Mouse (Mus musculus) embryonic facial prominence, embryonic 14.5 days (tissue): ENCODE data around the gene Smim1. TPM values are rescaled to one million over a fixed set of nuclear protein-coding genes. Genes with fewer than 3 reads are reported as not detected.

ENCODE experiments used
- ATAC-seq: fragments of 200-750 bp; cut with Nextera tagmentation; 2 replicates; pipeline ENCODE4 v1.8.0; 2017; ENCODE audit warnings: low read depth, moderate number of reproducible peaks, moderate TSS enrichment
- DNase-seq: peaks from one replicate; pipeline ENCODE4 v3.0.0-alpha.2; 2015; ENCODE audit warnings: low spot score
- H3K27ac ChIP-seq: fragments of 300-500 bp; sonication (generic); replicated peaks from 2 replicates; pipeline ENCODE4 v1.5.1; 2014; ENCODE audit warnings: low read depth, mild to moderate bottlenecking, low read length, moderate library complexity
- H3K27me3 ChIP-seq: fragments of 300-500 bp; sonication (generic); replicated peaks from 2 replicates; pipeline ENCODE4 v1.6.1; 2014; ENCODE audit warnings: low read length; ENCODE audit not compliant: control insufficient read depth, insufficient read depth
- H3K36me3 ChIP-seq: fragments of 300-500 bp; sonication (generic); 2 replicates; pipeline ENCODE4 v1.6.1; 2014; ENCODE audit warnings: low read length, mixed read lengths; ENCODE audit not compliant: control insufficient read depth, insufficient read depth
- H3K4me1 ChIP-seq: fragments of 300-500 bp; sonication (generic); 2 replicates; pipeline ENCODE4 v1.6.1; 2014; ENCODE audit warnings: antibody characterized with exemption, low read length; ENCODE audit not compliant: control insufficient read depth, insufficient read depth
- H3K4me2 ChIP-seq: fragments of 300-500 bp; sonication (generic); 2 replicates; pipeline ENCODE4 v1.6.1; 2014; ENCODE audit warnings: low read depth, mild to moderate bottlenecking, low read length, moderate library complexity, mixed read lengths
- H3K4me3 ChIP-seq: fragments of 300-500 bp; sonication (generic); 2 replicates; pipeline ENCODE4 v1.5.1; 2014; ENCODE audit warnings: low read depth, mild to moderate bottlenecking, low read length
- H3K9ac ChIP-seq: fragments of 300-500 bp; sonication (generic); 2 replicates; pipeline ENCODE4 v1.6.1; 2014; ENCODE audit warnings: low read depth, mild to moderate bottlenecking, low read length, moderate library complexity, mixed read lengths
- H3K9me3 ChIP-seq: fragments of 300-500 bp; sonication (generic); 2 replicates; pipeline ENCODE4 v1.6.1; 2016; ENCODE audit warnings: low read length; ENCODE audit not compliant: control insufficient read depth
- WGBS: fragments of 180-500 bp; shearing (Covaris S2); extraction: QIAGEN DNeasy Blood & Tissue Kit; methylation state at CpG from one replicate; pipeline ENCODE4 v1.1.7; 2014; 5-methylcytosine and 5-hydroxymethylcytosine counted together
- polyA plus RNA-seq: library from polyadenylated mRNA; unstranded; fragments of >200 nt; fragmentation: Nextera tagmentation; extraction: Ambion mirVana; gene quantifications from 2 replicates; pipeline ENCODE4 v1.2.1, GENCODE M21; 2014

Smim1 gene
- polyA plus RNA-seq, 1 experiment from 2014 or later: 34.3 TPM

DNA sequence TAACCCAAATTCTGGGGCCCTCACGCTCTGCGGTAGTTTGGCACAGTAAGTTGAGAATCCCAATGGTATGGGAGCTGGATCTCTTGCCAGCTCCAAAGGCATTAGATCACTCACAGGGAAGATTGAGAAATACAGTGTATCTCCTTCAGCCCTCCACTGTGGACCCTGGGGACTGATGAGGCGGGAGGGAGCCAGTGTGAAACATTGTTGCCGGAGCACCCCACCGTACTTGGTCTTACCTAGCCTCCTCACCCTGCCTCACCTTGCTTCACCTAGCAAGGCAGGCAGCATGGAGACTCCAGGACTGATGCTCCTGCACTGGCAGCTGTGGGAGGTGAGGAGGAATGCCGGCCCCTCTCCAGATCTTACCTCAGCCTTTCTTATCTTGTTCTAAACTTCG is 29.5 kb upstream of the Smim1 start:
- no peak for ATAC-seq
- Histone ChIP-seq H3K27ac (peak overlapping the region; percentile 41), H3K4me2 (no peak overlapping the region)

DNA sequence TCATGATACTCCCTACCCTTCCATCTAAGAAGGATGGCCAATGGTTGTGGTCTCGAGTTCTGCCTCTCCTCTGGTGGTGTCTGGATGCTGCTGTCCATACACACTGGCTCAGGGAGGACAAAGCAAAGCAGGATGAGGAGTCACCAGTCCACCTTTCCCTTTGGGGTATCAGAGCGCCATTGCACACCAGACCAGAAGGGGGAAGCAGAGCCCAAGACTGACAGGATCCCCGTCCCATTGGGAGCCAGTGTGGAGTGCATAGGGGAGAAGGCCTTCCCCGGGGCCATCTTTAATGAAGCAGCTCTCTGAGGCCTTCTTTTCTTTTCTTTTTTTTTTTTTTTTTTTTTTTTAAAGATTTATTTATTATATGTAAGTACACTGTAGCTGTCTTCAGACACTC is 27.0 kb upstream of the Smim1 start:
- H3K9ac ChIP-seq: no peak overlapping the region
- H3K27ac ChIP-seq: no peak overlapping the region
- no peak overlapping the region for H3K4me2 ChIP-seq
- no peak for DNase-seq
- no peaks in the 10 kb centered on the region for H3K9me3 ChIP-seq
- WGBS: 52% methylated on average over 4 of the region's 4 CpGs
- H3K4me3 ChIP-seq: no peak overlapping the region
- 0 out of 2 replicates have a peak, but pooled peaks cover 4% of the 10 kb centered on the region for H3K4me1 ChIP-seq
- ATAC-seq: no peak
- no peaks in the 10 kb centered on the region for H3K36me3 ChIP-seq
- no peaks in the 10 kb centered on the region for H3K27me3 ChIP-seq

More for the DNA sequence above, 29.5 kb upstream of the Smim1 start:
- Histone ChIP-seq H3K4me1 (0 out of 2 replicates have a peak, but pooled peaks cover 4% of the 10 kb centered on the region), H3K27me3 (no peaks in the 10 kb centered on the region), H3K4me3 (no peak overlapping the region), H3K9ac (no peak overlapping the region), H3K9me3 (no peaks in the 10 kb centered on the region), H3K36me3 (no peaks in the 10 kb centered on the region)
- 73% methylated on average over 7 of the region's 7 CpGs for WGBS
- DNase-seq: peak; percentile 10

DNA sequence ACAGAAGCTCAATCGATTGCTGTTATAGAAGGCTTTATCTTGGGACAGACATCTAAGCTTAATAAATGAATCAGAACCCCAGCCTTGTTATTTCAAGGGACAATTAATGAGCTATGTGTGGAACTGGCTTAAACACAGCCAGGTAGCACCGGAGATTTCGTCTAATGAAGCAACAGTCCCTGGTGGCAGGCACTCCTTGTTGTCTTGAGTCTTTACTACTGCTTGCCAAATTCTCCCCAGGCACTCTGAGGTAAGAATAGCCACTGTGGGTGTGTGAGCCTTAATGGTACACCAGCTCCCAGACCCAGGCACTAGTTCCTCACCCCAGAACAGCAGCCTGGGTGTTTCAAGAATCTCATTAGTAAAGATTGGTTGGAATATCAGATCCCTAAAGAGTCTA is 25.4 kb upstream of the Smim1 start:
- Histone ChIP-seq H3K4me1 (0 out of 2 replicates have a peak, but pooled peaks cover under 1% of the 10 kb centered on the region), H3K9ac (no peak overlapping the region), H3K9me3 (no peaks in the 10 kb centered on the region), H3K4me2 (no peak overlapping the region), H3K4me3 (no peak overlapping the region), H3K27me3 (no peaks in the 10 kb centered on the region), H3K36me3 (no peaks in the 10 kb centered on the region), H3K27ac (no peak overlapping the region)
- DNase-seq (peak; percentile 23), ATAC-seq (no peak; the same call in 1 of the 2 replicates)
- WGBS: 89% methylated on average over 3 of the region's 3 CpGs

DNA sequence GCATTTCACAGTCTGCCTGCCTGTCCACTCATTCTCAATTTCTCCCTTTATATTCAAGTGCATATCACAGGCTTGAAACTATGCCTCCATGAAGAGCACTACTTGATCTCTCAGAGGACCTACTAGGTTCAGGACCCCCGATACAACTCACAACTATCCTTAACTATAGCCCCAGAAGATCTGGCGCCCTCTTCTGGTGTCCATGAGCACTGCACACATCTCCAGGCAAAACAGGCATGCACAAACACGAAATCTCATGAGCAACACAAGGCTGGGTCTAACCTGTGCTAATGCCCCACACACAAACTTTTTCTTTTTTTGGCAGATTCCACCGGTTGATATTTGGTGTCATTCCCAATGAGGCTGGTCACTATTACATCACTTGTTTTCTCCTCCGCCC is 19.8 kb upstream of the Smim1 start:
- Histone ChIP-seq H3K9ac (no peak overlapping the region), H3K4me3 (no peak overlapping the region), H3K9me3 (no peaks in the 10 kb centered on the region), H3K27me3 (no peaks in the 10 kb centered on the region; the same call in 1 of the 2 replicates), H3K4me2 (no peak overlapping the region), H3K4me1 (no peaks in the 10 kb centered on the region), H3K36me3 (no peaks in the 10 kb centered on the region), H3K27ac (no peak overlapping the region)
- no peak for DNase-seq
- ATAC-seq: no peak
- 66% methylated on average over 5 of the region's 5 CpGs for WGBS

DNA sequence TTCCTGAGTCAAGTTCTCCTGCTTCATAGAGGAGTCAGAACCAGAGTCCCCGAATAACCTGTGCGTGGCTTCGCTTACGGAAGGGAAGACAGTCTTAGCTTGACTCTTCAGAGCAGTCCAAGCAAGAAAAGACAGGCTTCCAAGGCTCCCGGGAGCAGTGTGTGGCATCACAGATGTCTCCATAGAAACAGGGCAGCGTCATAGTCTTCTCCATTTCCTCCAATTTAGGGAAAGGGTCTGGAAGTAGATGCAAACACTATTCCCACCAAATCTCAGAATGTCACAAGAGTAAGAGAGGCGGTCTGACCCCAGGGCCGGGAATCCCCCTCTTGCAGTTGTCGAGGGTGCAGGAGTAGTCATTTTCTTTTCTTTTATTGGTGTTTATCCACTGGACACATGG is 16.5 kb upstream of the Smim1 start, which contains the start of gene Ccdc27:
Gene Ccdc27, minus strand, starts transcription at position 101 of the 400 bp plus-strand sequence.
- Histone ChIP-seq H3K36me3 (no peaks in the 10 kb centered on the region), H3K27me3 (no peaks in the 10 kb centered on the region; the same call in 1 of the 2 replicates), H3K4me2 (no peak within 1 kb of the TSS), H3K4me1 (no peaks in the 10 kb centered on the region), H3K4me3 (no peak within 1 kb of the TSS), H3K9me3 (no peaks in the 10 kb centered on the region), H3K9ac (no peak within 1 kb of the TSS), H3K27ac (no peak within 1 kb of the TSS)
- DNase-seq (no peak), ATAC-seq (no peak)
- WGBS: 75% methylated on average over 9 of the region's 9 CpGs

DNA sequence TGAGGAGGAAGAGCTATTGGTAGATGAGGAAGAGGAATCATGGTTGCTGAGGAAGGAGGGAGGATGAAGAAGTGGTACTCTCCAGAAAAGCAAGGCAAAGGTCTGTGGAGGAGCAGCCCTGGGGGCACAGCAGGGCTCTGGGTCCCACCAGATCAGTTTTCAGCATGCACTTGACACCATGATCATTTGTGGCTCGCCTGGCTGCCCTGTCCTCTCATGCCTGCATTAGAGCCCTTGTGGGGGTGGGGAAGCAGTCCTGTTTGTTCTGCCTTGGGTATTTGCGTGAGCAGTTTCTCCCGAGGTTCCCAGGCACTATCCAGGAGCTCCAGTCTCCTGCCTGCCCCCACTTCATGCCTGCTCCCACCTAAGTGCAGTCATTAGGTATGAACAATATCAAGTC is 11.1 kb upstream of the Smim1 start:
- Histone ChIP-seq H3K9me3 (no peaks in the 10 kb centered on the region), H3K9ac (no peak overlapping the region), H3K36me3 (no peaks in the 10 kb centered on the region), H3K4me2 (no peak overlapping the region), H3K27ac (no peak overlapping the region), H3K27me3 (no peaks in the 10 kb centered on the region; the same call in 1 of the 2 replicates), H3K4me3 (no peak overlapping the region), H3K4me1 (no peaks in the 10 kb centered on the region)
- 26% methylated on average over 3 of the region's 3 CpGs for WGBS
- DNase-seq (no peak), ATAC-seq (no peak)

DNA sequence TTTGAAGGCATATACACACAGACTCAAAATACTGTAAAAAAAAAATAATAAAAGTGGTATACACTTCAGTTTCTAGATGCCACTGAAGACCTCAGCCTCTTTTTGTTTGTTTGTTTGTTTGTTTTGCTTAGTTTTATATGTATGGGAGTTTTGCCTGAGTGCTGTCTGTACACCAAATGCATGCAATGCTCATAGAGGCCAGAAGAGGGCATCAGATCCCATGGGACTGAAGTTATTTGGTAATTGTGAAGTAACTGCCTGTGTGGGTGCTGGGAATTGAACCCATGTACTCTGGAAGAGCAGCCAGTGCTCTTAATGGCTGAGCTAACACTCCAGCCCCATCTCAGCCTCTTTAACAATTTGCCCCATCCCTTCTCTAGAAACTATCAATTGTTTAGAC is 2.6 kb upstream of the Smim1 start:
- Histone ChIP-seq H3K9me3 (no peaks in the 10 kb centered on the region), H3K4me2 (no peak overlapping the region), H3K9ac (no peak overlapping the region), H3K4me3 (no peak overlapping the region), H3K4me1 (no peaks in the 10 kb centered on the region), H3K36me3 (no peaks in the 10 kb centered on the region), H3K27me3 (peaks cover 4% of the 10 kb centered on the region; the same call in 1 of the 2 replicates), H3K27ac (no peak overlapping the region)
- DNase-seq (no peak), ATAC-seq (no peak)

DNA sequence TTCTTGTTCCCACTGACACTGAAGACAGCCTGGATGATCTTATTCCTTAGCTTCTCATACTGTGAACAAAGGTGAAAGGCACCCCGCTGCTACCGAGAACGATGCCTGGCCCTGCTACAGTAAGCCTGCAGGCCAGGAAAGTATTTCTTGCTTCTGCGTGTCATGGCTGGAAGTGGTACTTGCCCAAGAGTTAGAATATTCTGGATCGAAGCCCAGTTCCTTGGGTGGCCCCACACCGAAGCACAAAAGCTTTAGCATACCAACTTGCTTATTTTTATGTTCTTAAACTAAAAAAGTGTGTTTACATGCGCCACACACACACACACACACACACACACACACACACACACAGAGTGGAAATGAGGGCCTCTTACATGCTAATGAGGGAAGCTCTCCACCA is 2.0 kb upstream of the Smim1 start:
- Histone ChIP-seq H3K27me3 (peaks cover 4% of the 10 kb centered on the region; the same call in 1 of the 2 replicates), H3K9me3 (no peaks in the 10 kb centered on the region), H3K27ac (no peak overlapping the region), H3K9ac (no peak overlapping the region), H3K4me1 (no peaks in the 10 kb centered on the region), H3K4me3 (no peak overlapping the region), H3K4me2 (no peak overlapping the region), H3K36me3 (no peaks in the 10 kb centered on the region)
- no peak for ATAC-seq
- WGBS: 75% methylated on average over 7 of the region's 7 CpGs
- DNase-seq: peak; percentile 63

DNA sequence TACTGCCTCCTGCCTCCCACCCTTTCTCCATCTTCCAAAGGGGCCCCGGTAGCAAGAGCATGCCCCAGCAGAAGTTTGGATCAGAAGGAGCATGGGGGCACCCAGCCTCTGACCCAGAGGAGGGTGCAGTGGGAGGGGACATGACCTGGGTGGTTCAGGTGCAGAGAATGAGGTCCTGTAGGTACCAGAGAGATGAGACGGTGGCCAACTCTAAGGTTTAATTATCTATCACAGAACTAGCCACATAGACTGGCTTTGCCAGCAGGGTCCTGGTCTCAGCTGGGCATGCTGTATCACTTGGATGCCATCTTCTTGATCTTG is 371 bp upstream of the Smim1 start:
- DNase-seq (no peak), ATAC-seq (no peak)
- no peak overlapping the region for H3K27ac ChIP-seq
- 30% methylated on average over 2 of the region's 2 CpGs for WGBS
- H3K9me3 ChIP-seq: no peaks in the 10 kb centered on the region
- no peaks in the 10 kb centered on the region for H3K4me1 ChIP-seq
- H3K9ac ChIP-seq: peak overlapping the region; percentile 56; the same call in 1 of the 2 replicates
- peaks cover 4% of the 10 kb centered on the region; the same call in 1 of the 2 replicates for H3K27me3 ChIP-seq
- peak overlapping the region; percentile 40 for H3K4me3 ChIP-seq
- H3K36me3 ChIP-seq: peaks cover 9% of the 10 kb centered on the region; the same call in 1 of the 2 replicates
- peak overlapping the region; percentile 68 for H3K4me2 ChIP-seq
